Mouse (Mus musculus) liver, embryonic 14.5 days (tissue): ENCODE data around the gene Tmem169. TPM values are rescaled to one million over a fixed set of nuclear protein-coding genes. Genes with fewer than 3 reads are reported as not detected.
A peak's percentile ranks its signal among the peaks of the same experiment; 100 is the strongest.
"Not testable (repeated sequence)": the region's sequence is repeated elsewhere in the genome, so short reads cannot be mapped to it uniquely, and the experiment has no call there.

Source experiments
- ATAC-seq: fragments of 200-750 bp; cut with Nextera tagmentation; 2 replicates; pipeline ENCODE4 v1.8.0; 2017; ENCODE audit warnings: moderate number of reproducible peaks, mild to moderate bottlenecking, moderate library complexity; ENCODE audit not compliant: insufficient read depth
- DNase-seq, 3 experiments: peaks; one replicate each; pipeline ENCODE4 v3.0.0-alpha.2; 2012 to 2013; ENCODE audit warnings: low read depth in 3 of 3, low spot score in 3 of 3
- H3K27ac ChIP-seq: fragments of 300-500 bp; sonication (generic); 2 replicates; pipeline ENCODE4 v1.5.1; 2014; ENCODE audit warnings: moderate library complexity, mild to moderate bottlenecking, control low read depth, inconsistent platforms
- H3K27me3 ChIP-seq: fragments of 300-500 bp; sonication (generic); 2 replicates; pipeline ENCODE4 v1.6.1; 2014; ENCODE audit warnings: mild to moderate bottlenecking, low read length, moderate library complexity; ENCODE audit not compliant: control insufficient read depth, insufficient read depth
- H3K36me3 ChIP-seq: fragments of 300-500 bp; sonication (generic); replicated peaks from 2 replicates; pipeline ENCODE4 v1.6.1; 2014; ENCODE audit warnings: low read depth; ENCODE audit not compliant: control insufficient read depth, insufficient read depth
- H3K4me1 ChIP-seq, 2 experiments: fragments of 200-500 bp in 1 of 2; fragments of 300-500 bp in 1 of 2; sonication (generic) in 1 of 2; replicated peaks; 2 replicates each; pipeline ENCODE4 v1.6.1; 2012 to 2014; ENCODE audit warnings: antibody characterized with exemption in 1 of 2, inconsistent platforms in 1 of 2, low read length in 1 of 2; ENCODE audit not compliant: control insufficient read depth in 2 of 2, insufficient read depth in 2 of 2
- H3K4me2 ChIP-seq: fragments of 300-500 bp; sonication (generic); 2 replicates; pipeline ENCODE4 v1.6.1; 2014; ENCODE audit warnings: low read depth, mild to moderate bottlenecking, control low read depth, moderate library complexity
- H3K4me3 ChIP-seq, 2 experiments: fragments of 200-500 bp in 1 of 2; fragments of 300-500 bp in 1 of 2; sonication (generic) in 1 of 2; 2 replicates each; pipeline ENCODE4 v1.5.1; 2012 to 2014; ENCODE audit warnings: low read depth in 2 of 2, low read length in 2 of 2, mild to moderate bottlenecking in 2 of 2, control low read depth in 1 of 2, inconsistent platforms in 1 of 2, moderate library complexity in 1 of 2; ENCODE audit not compliant: insufficient read depth in 1 of 2
- H3K9ac ChIP-seq: fragments of 300-500 bp; sonication (generic); replicated peaks from 2 replicates; pipeline ENCODE4 v1.6.1; 2014; ENCODE audit warnings: mild to moderate bottlenecking, control low read depth, moderate library complexity
- H3K9me3 ChIP-seq: fragments of 300-500 bp; sonication (generic); 2 replicates; pipeline ENCODE4 v1.6.1; 2016; ENCODE audit warnings: low read length, mixed read lengths; ENCODE audit not compliant: control insufficient read depth
- CTCF ChIP-seq: IDR thresholded peaks from 2 replicates; pipeline ENCODE4 v1.5.1; 2016; ENCODE audit warnings: antibody characterized with exemption, low read depth, control low read depth
- EP300 ChIP-seq: IDR thresholded peaks from 2 replicates; pipeline ENCODE4 v1.6.1; 2016; ENCODE audit warnings: antibody characterized with exemption, low read depth
- WGBS: fragments of 180-500 bp; shearing (Covaris S2); extraction: QIAGEN DNeasy Blood & Tissue Kit; methylation state at CpG from one replicate; pipeline ENCODE4 v1.1.7; 2014; ENCODE audit not compliant: insufficient replicate concordance; 5-methylcytosine and 5-hydroxymethylcytosine counted together
- polyA plus RNA-seq, 2 experiments: library from polyadenylated mRNA; depleted of rRNA in 1 of 2; stranded (reverse) in 1 of 2; unstranded in 1 of 2; fragments of >200 nt; fragmentation: Nextera tagmentation in 1 of 2; extraction: Ambion mirVana in 1 of 2; gene quantifications; 2 replicates each; pipeline versions ENCODE4 v1.2.1 to v1.2.3; 2012 to 2014

The Tmem169 gene
- polyA plus RNA-seq, 2 experiments, result 0.50 to 0.81 TPM

DNA sequence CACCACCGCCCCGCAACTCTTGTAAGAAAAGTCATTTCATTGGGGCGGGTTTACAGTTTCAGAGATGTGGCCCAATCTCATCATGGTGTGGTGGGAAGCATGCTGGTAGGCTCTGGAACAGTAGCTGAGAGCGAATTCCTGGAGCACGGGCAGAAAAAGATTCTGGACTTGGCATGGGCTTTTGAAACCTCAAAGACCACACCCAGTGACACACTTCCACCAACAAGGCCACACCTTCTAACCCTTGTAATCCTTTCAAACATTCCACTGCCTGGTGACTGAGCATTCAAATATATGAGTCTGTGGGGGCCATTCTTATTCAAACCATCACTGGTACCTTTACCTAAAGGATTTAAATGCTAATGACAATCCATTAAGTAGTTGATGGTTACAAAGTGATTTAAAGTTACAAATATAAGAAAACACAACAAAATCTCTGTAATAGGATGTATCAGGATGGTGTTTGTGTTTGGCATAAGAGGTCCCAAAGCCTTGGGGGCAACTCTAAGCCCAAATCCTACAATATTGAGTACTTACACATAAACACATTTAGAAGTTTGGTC is 41.5 kb upstream of the Tmem169 start:
- Histone ChIP-seq H3K4me3 (no peak overlapping the region), H3K4me2 (no peak overlapping the region), H3K4me1 (peaks cover 0 to 4% of the 10 kb centered on the region in 2 experiments; a peak in 1 of 4 replicates), H3K9ac (no peak overlapping the region), H3K27me3 (no peaks in the 10 kb centered on the region; the same call in 1 of the 2 replicates), H3K27ac (no peak overlapping the region), H3K36me3 (no peaks in the 10 kb centered on the region), H3K9me3 (no peaks in the 10 kb centered on the region)
- TF ChIP-seq EP300 (no peak), CTCF (no peak)
- no peak for ATAC-seq
- no peak for DNase-seq
- 71% methylated on average over 5 of the region's 5 CpGs for WGBS

DNA sequence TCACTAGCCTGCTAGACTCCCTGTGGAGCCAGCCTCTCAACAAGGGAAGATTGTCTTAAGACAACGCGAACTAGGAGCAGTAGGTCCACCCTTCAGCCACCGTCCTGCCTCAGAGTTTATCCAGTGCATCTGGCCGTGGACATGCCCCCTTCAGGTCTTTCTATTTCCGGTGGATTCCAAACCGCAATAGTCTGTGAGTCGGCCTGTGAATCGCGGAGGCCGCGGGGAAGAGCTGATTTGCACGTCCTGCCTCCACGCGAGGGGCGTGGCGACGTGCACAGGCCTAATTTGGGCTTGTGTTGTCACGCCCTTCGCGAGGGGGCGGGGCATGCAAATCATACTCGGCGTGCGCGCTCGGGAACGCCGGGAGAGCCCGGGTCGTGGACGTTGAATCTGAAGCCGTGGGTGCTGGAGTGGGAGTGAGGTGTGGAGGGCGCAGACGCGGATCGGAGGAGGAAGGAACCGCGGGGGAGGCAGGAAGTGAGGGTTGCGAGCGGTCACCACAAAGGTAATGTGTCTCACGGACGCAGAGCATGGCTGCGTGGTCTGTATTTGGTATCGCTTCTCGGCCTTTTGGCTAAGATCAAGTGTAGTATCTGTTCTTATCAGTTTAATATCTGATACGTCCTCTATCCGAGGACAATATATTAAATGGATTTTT is 40.4 kb upstream of the Tmem169 start:
- TF ChIP-seq CTCF (peak; percentile 18; the same call in 1 of the 2 replicates), EP300 (peak; percentile 51)
- H3K9ac ChIP-seq, result peak overlapping the region; percentile 86
- H3K27me3 ChIP-seq, result no peaks in the 10 kb centered on the region
- H3K4me3 ChIP-seq, result peak overlapping the region; percentile 39 to 52
- peak overlapping the region; percentile 89 for H3K27ac ChIP-seq
- H3K9me3 ChIP-seq, result no peaks in the 10 kb centered on the region
- peak; percentile 93 to 96 (median 95) for DNase-seq
- H3K4me1 ChIP-seq, result peaks cover 0 to 4% of the 10 kb centered on the region in 2 experiments; a peak in 1 of 4 replicates
- H3K36me3 ChIP-seq, result no peaks in the 10 kb centered on the region
- peak; percentile 89 for ATAC-seq
- peak overlapping the region; percentile 72 for H3K4me2 ChIP-seq
- under 1% methylated on average over 46 of the region's 47 CpGs for WGBS

DNA sequence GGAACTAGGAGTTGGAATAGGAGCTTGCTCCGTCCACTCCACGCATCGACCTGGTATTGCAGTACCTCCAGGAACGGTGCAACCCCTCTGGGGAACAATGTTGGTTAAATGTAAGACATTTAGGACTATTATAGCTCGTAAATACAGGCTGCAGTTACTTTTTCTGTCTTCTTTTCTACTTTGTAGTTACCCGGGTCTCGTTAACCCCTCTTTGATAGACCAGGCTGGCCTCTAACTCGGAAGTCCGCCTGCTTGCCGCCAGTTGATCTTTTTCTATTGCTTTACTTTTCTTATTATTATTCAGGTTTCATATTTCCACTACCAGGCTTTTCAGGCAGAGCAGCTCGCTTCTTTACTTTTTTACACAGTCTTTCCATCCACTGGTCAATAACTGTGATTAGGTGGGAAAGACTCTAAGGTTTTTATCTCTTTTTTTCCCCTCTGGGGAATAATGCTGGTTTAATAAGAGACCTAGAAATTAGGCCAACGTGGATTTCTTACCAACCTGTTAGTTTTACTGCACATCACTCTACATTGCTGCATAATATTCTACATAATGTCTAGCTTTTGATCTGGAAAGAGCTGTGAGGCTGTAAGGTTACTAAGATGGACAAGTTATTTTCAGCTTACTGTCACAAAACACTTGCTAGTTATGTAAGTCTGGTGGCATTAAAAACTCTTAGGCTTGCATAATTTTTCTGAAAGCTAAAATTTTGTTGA is 39.7 kb upstream of the Tmem169 start:
- Histone ChIP-seq H3K4me2 (peak overlapping the region; percentile 72), H3K4me1 (peaks cover 0 to 4% of the 10 kb centered on the region in 2 experiments; a peak in 1 of 4 replicates), H3K27ac (peak overlapping the region; percentile 68), H3K9ac (peak overlapping the region; percentile 46), H3K9me3 (no peaks in the 10 kb centered on the region), H3K27me3 (no peaks in the 10 kb centered on the region), H3K36me3 (no peaks in the 10 kb centered on the region), H3K4me3 (no peak overlapping the region)
- under 1% methylated on average over 12 of the region's 12 CpGs for WGBS
- peak; percentile 72 to 73 (median 72) for DNase-seq
- no peak for TF ChIP-seq CTCF
- TF ChIP-seq EP300, result no peak
- peak; percentile 88 for ATAC-seq

DNA sequence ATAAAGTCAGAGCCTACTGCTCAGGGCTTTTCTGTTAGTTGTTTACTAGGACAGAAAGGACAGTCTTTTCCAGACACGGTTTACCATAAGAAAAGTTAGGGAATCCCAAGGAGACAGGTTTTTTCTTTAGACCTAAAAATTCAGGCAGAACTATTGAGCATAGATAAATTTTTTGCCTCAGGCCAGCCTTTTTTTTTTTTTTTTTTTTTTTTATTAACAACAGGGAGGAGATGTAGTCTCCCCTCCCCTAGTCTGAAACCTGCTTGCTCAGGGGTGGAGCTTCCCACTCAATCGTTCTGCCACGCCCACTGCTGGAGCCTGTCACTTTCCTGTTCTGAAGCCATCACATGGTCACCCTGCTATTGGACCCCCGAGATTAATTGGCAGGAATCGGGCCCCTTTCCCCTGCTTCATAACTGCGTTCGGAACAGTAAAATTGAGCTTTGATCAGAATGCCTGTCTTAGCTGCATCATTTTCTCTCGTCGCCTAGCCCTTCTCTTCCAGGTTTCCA is 35.9 kb upstream of the Tmem169 start:
- not testable (repeated sequence) for H3K4me2 ChIP-seq, H3K9ac ChIP-seq, H3K9me3 ChIP-seq, H3K36me3 ChIP-seq, ATAC-seq, H3K27ac ChIP-seq, H3K4me1 ChIP-seq, DNase-seq, H3K27me3 ChIP-seq, H3K4me3 ChIP-seq
- WGBS, result 47% methylated on average over 9 of the region's 9 CpGs

DNA sequence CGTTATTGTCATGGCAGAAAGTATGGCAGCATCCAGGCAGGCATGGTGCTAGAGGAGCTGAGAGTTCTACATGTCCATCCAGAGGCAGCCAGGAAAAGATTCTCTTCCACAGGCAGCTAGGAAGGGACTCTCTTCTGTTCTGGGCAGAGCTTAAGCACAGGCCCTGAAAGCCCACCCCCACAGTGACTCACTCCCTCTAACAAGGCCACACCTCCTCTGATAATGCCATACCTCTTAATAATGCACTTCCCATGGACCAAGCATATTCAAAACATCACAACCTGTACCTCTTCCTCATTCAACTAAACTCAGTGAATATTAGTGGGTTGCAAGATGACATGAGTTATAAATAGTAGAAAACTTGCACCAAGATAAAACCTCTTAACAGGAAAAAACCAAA is 32.4 kb upstream of the Tmem169 start:
- H3K27me3 ChIP-seq, result no peaks in the 10 kb centered on the region
- no peak overlapping the region for H3K4me3 ChIP-seq
- no peak overlapping the region for H3K9ac ChIP-seq
- no peaks in the 10 kb centered on the region for H3K9me3 ChIP-seq
- TF ChIP-seq EP300 (no peak), CTCF (no peak)
- H3K4me1 ChIP-seq, result peaks cover 0 to 10% of the 10 kb centered on the region in 2 experiments; a peak in 2 of 4 replicates
- WGBS, result 81% methylated on average over 1 of the region's 1 CpGs
- H3K36me3 ChIP-seq, result no peaks in the 10 kb centered on the region
- ATAC-seq (no peak), DNase-seq (no peak)
- no peak overlapping the region for H3K27ac ChIP-seq
- no peak overlapping the region for H3K4me2 ChIP-seq
